Mouse (Mus musculus) intestine, postnatal 0 days (tissue): ENCODE measurements around the gene Oat. TPM values are rescaled to one million over a fixed set of nuclear protein-coding genes. Genes with fewer than 3 reads are reported as not detected.
A peak's percentile ranks its signal among the peaks of the same experiment; 100 is the strongest.

Source experiments
- ATAC-seq: fragments of 200-750 bp; cut with Nextera tagmentation; 2 replicates; pipeline ENCODE4 v1.8.0; 2017; ENCODE audit warnings: mild to moderate bottlenecking, moderate TSS enrichment, moderate library complexity
- H3K27ac ChIP-seq: fragments of 300-500 bp; sonication (generic); 2 replicates; pipeline ENCODE4 v1.5.1; 2014; ENCODE audit warnings: mild to moderate bottlenecking, low read depth, low read length, moderate library complexity
- H3K27me3 ChIP-seq: fragments of 300-500 bp; sonication (generic); replicated peaks from 2 replicates; pipeline ENCODE4 v1.6.1; 2014; ENCODE audit warnings: low read length, mixed read lengths; ENCODE audit not compliant: control insufficient read depth, insufficient read depth
- H3K36me3 ChIP-seq: fragments of 300-500 bp; sonication (generic); 2 replicates; pipeline ENCODE4 v1.6.1; 2014; ENCODE audit warnings: mild to moderate bottlenecking, moderate library complexity; ENCODE audit not compliant: control insufficient read depth, insufficient read depth
- H3K4me1 ChIP-seq: fragments of 300-500 bp; sonication (generic); replicated peaks from 2 replicates; pipeline ENCODE4 v1.6.1; 2014; ENCODE audit warnings: antibody characterized with exemption, low read length, mixed read lengths; ENCODE audit not compliant: control insufficient read depth, insufficient read depth
- H3K4me2 ChIP-seq: fragments of 300-500 bp; sonication (generic); replicated peaks from 2 replicates; pipeline ENCODE4 v1.6.1; 2014; ENCODE audit warnings: low read depth, mild to moderate bottlenecking, moderate library complexity
- H3K4me3 ChIP-seq: fragments of 300-500 bp; sonication (generic); 2 replicates; pipeline ENCODE4 v1.5.1; 2014; ENCODE audit warnings: low read depth, low read length
- H3K9ac ChIP-seq: fragments of 300-500 bp; sonication (generic); 2 replicates; pipeline ENCODE4 v1.6.1; 2014; ENCODE audit warnings: mild to moderate bottlenecking, low read depth, low read length
- H3K9me3 ChIP-seq: fragments of 300-500 bp; sonication (generic); 2 replicates; pipeline ENCODE4 v1.6.1; 2016; ENCODE audit warnings: mixed run types; ENCODE audit not compliant: control insufficient read depth
- CTCF ChIP-seq: sonication (generic); IDR thresholded peaks from 2 replicates; pipeline ENCODE4 v1.5.1; 2016; ENCODE audit warnings: low read depth, mild to moderate bottlenecking, control low read depth, antibody characterized with exemption, moderate library complexity
- WGBS: fragments of 180-500 bp; shearing (Covaris S2); extraction: QIAGEN DNeasy Blood & Tissue Kit; methylation state at CpG from one replicate; pipeline ENCODE4 v1.1.7; 2014; 5-methylcytosine and 5-hydroxymethylcytosine counted together
- polyA plus RNA-seq: library from polyadenylated mRNA; unstranded; fragments of >200 nt; fragmentation: Nextera tagmentation; extraction: Ambion mirVana; gene quantifications from 2 replicates; pipeline ENCODE4 v1.2.1, GENCODE M21; 2015

Oat gene
- polyA plus RNA-seq, 1 experiment from 2014 or later: 1,789 TPM

DNA sequence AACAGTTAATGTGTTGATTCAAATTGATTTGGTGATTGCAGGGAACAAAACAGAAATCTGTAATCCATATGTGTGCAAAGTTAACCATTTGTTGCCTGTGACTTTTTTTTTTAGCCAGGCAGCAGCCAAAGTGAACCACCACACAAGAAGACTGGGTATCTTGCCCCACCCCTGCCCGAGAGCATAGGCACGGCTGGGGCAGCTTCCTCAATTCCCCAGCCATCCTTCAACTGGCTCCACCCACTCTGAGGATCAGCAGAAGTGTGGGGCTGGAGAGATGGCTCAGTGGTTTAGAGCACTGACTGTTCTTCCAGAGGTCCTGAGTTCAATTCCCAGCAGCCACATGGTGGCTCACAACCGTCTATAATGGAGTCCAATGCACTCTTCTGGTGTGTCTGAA, 34.6 kb downstream of the Oat start:
- no peak overlapping the region for H3K4me2 ChIP-seq
- H3K9me3 ChIP-seq: no peaks in the 10 kb centered on the region
- no peaks in the 10 kb centered on the region for H3K27me3 ChIP-seq
- no peak overlapping the region for H3K9ac ChIP-seq
- no peaks in the 10 kb centered on the region for H3K36me3 ChIP-seq
- H3K4me3 ChIP-seq: no peak overlapping the region
- H3K4me1 ChIP-seq: no peaks in the 10 kb centered on the region
- no peak for ATAC-seq
- TF ChIP-seq CTCF: no peak
- 53% methylated on average over 3 of the region's 3 CpGs for WGBS
- H3K27ac ChIP-seq: no peak overlapping the region

DNA sequence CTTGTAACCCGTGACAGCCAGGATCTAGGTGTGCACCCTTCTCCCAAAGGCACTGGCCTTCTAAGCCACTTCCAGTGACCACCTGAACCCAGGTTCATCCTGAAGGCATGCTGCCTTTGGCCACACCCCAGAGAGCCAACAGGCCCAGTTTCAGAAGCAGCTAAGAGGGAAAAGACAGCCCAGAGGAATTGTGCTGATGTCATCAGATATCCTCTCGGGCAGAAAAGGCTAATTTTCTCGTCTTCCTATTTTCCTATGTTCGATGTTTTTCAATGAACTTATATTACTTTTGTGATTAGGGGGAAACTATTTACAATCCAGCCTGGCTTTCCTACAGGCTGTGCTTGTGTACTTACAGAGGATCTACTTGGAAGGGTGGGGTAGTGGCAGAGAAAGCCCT, 35.6 kb downstream of the Oat start:
- Histone ChIP-seq H3K9me3 (no peaks in the 10 kb centered on the region), H3K27me3 (no peaks in the 10 kb centered on the region), H3K4me2 (no peak overlapping the region), H3K9ac (no peak overlapping the region), H3K4me3 (no peak overlapping the region), H3K36me3 (no peaks in the 10 kb centered on the region), H3K4me1 (no peaks in the 10 kb centered on the region), H3K27ac (no peak overlapping the region)
- no peak for TF ChIP-seq CTCF
- ATAC-seq: no peak
- WGBS: 74% methylated on average over 4 of the region's 4 CpGs

DNA sequence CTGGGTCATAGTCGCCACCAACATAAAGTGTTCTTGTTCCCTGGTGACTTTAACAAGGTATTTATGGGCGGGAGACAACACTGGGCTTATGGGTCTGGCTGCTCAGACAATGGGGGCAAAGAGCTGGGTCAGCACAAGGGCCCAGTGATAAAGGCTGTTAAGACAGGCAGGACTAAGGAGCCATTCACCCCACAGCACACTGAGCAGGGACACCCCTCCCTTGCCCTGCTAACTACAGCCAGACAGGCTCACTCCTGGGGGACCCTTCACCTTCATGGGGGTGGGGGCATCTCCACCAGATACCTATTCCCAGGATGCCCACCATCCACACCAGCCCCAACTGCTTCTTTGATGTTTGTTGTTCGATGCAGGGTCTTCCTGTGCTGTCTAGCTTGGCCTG, 47.0 kb downstream of the Oat start:
- no peaks in the 10 kb centered on the region for H3K9me3 ChIP-seq
- TF ChIP-seq CTCF: no peak
- H3K9ac ChIP-seq: no peak overlapping the region
- H3K27me3 ChIP-seq: no peaks in the 10 kb centered on the region
- WGBS: 62% methylated on average over 3 of the region's 3 CpGs
- no peak overlapping the region for H3K4me2 ChIP-seq
- H3K4me3 ChIP-seq: no peak overlapping the region
- H3K4me1 ChIP-seq: 0 out of 2 replicates have a peak, but pooled peaks cover 9% of the 10 kb centered on the region
- H3K36me3 ChIP-seq: no peaks in the 10 kb centered on the region
- no peak overlapping the region for H3K27ac ChIP-seq
- ATAC-seq: peak; percentile 41; the same call in 1 of the 2 replicates

DNA sequence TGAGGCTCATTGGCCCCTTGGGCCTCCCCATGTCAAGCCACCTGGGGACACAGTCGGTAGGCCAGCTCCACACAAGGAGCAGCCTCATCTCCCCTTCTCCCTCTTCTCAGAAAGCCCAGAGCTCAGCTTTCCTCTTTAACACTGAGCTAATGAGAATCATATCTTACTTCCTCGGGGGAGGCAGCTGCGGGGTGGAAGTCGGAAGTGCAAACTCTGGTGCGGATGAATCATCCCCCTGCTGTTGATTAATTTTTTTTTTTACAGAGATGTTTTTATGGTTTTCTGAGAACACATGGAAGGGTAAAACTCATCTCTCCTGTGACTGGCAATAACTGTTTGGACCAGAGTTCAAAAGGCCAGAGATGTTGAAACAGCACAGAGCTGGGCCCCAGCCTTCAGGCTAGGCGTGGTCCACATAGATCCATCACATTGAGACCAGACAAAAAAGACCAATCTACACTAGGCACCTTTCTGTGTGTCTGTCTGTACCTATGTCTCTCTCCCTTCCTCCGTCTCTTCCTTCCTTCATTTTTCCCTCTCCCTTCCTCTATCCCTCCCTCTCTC, 62.7 kb downstream of the Oat start:
- Histone ChIP-seq H3K4me1 (peaks cover 12% of the 10 kb centered on the region; the same call in 1 of the 2 replicates), H3K27ac (no peak overlapping the region), H3K36me3 (no peaks in the 10 kb centered on the region), H3K4me3 (no peak overlapping the region), H3K27me3 (no peaks in the 10 kb centered on the region), H3K4me2 (no peak overlapping the region), H3K9ac (no peak overlapping the region), H3K9me3 (no peaks in the 10 kb centered on the region)
- 29% methylated on average over 7 of the region's 7 CpGs for WGBS
- TF ChIP-seq CTCF: no peak
- peak; percentile 94 for ATAC-seq

- 62% methylated on average over 2 of the region's 2 CpGs for WGBS
- no peak overlapping the region for H3K27ac ChIP-seq
- H3K9ac ChIP-seq: no peak overlapping the region
- no peak overlapping the region for H3K4me3 ChIP-seq
- H3K9me3 ChIP-seq: no peaks in the 10 kb centered on the region
- H3K4me2 ChIP-seq: no peak overlapping the region
- no peaks in the 10 kb centered on the region for H3K27me3 ChIP-seq
- no peak for ATAC-seq
- H3K36me3 ChIP-seq: no peaks in the 10 kb centered on the region
- no peak for TF ChIP-seq CTCF
- H3K4me1 ChIP-seq: peaks cover 11% of the 10 kb centered on the region; the same call in 1 of the 2 replicates
Measured at GRCm38 (mm10) chr7:132509110-132509509, 67.1 kb downstream of the Oat start.

Other genes with a start within 250 kb of the Oat start
- 0.57 and 0.61 TPM in 2 replicates for gene Nkx1-2, start 23.2 kb upstream of the Oat start, polyA plus RNA-seq
- gene Lhpp, start 34.2 kb upstream of the Oat start, polyA plus RNA-seq: 52.0 and 54.5 TPM in 2 replicates
- 13.5 and 17.3 TPM in 2 replicates for gene Fam53b, start 237.5 kb upstream of the Oat start, polyA plus RNA-seq